Mouse (Mus musculus) bone marrow, adult 2 months (tissue): ENCODE data around the gene Psma3.

Source experiments
- CTCF ChIP-seq: fragments of 200-500 bp; IDR thresholded peaks from 2 replicates; pipeline ENCODE4 v1.5.1; 2011; ENCODE audit warnings: low read length, control low read depth; ENCODE audit not compliant: control insufficient read depth, insufficient read depth
- POLR2A ChIP-seq: fragments of 200-500 bp; IDR thresholded peaks from 2 replicates; pipeline ENCODE4 v1.6.1; 2011; ENCODE audit warnings: low read depth, mild to moderate bottlenecking, control low read depth, low read length, borderline replicate concordance; ENCODE audit not compliant: control insufficient read depth

DNA sequence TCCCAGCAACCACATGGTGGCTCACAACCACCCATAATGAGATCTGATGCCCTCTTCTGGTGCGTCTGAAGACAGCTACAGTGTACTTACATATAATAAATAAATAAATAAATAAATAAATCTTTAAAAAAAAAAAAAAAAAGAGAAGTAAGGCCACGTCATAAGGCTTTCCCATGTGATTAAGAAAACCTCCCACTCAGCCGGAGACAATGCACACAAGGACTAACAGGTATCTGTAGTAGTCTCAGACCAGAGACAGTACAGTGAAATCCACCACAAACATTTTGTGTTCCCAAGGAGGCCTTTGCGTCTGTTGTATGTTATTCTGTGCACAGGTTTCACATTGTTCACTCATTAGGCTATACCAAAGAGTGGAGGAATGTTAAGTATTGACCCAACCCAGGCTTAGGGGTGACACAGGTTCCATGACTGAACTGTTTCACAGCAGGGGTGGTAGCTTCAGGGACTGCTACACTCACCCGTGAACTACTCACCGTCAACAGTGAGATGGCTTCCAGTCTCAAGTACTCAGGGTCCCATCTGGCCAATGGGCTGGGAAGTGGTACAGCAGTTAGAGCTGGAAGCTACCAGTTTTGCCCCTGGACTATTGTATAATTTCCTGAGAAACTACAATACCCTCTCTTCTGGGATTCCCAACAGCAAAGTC is 29.5 kb downstream of the Psma3 start:
- TF ChIP-seq CTCF (no peak), POLR2A (no peak)
